Mouse (Mus musculus): ENCODE results near the gene Dync2h1. TPM values are rescaled to one million over a fixed set of nuclear protein-coding genes. Genes with fewer than 3 reads are reported as not detected.

Dync2h1 gene
- polyA plus RNA-seq, 1 experiment, result 6.6 TPM

DNA sequence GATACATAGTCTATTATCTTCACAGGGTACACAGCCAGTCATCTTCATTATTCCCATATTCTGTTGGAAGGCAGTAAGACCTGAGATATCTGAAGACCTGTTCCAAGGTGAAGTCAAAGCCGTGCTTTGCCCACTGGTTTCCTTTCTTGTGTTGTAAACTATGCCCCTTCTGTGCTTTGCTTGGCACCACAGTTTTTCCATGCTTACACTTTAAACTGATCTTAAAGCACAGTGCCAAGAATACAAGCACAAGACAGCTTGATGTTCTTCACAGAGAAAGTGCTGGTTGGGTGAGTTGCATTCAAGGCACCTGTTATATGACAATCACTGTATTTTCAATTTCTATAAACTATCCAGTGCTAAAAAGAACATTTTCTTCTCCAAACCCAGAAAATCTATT is 10.5 kb downstream of the Dync2h1 start:
- WGBS, result 98% methylated on average over 1 of the region's 1 CpGs
- TF ChIP-seq CTCF (IDR thresholded peaks at IDR 0.05; ENCODE audit: borderline replicate concordance, insufficient read depth, low read depth, low read length) (no peak), POLR2A (IDR thresholded peaks at IDR 0.05; ENCODE audit: borderline replicate concordance, insufficient read depth, low read length) (no peak)
- DNase-seq, result no peak
- Histone ChIP-seq H3K4me3 (replicated peaks; ENCODE audit: insufficient read depth, low read depth, low read length) (no peak overlapping the region), H3K27me3 (ENCODE audit: control insufficient read depth, insufficient read depth, low read length) (no peaks in the 10 kb centered on the region), H3K27ac (ENCODE audit: insufficient read depth, low read length) (no peak overlapping the region), H3K4me1 (ENCODE audit: control insufficient read depth, insufficient read depth, low read length) (no peaks in the 10 kb centered on the region)

GRCm38 (mm10) chr9:7167339-7167998 is 16.8 kb downstream of the Dync2h1 start:
- no peaks in the 10 kb centered on the region for H3K27me3 ChIP-seq (ENCODE audit: control insufficient read depth, insufficient read depth, low read length)
- no peak for TF ChIP-seq POLR2A (IDR thresholded peaks at IDR 0.05; ENCODE audit: borderline replicate concordance, insufficient read depth, low read length)
- no peak for TF ChIP-seq CTCF (IDR thresholded peaks at IDR 0.05; ENCODE audit: borderline replicate concordance, insufficient read depth, low read depth, low read length)
- 95% methylated on average over 6 of the region's 6 CpGs for WGBS

GRCm38 (mm10) chr9:7160688-7161087 is 23.6 kb downstream of the Dync2h1 start:
- no peak overlapping the region for H3K27ac ChIP-seq (ENCODE audit: insufficient read depth, low read length)
- WGBS, result 93% methylated on average over 5 of the region's 5 CpGs
- H3K4me3 ChIP-seq (replicated peaks; ENCODE audit: insufficient read depth, low read depth, low read length), result no peak overlapping the region
- TF ChIP-seq CTCF (IDR thresholded peaks at IDR 0.05; ENCODE audit: borderline replicate concordance, insufficient read depth, low read depth, low read length) (no peak), POLR2A (IDR thresholded peaks at IDR 0.05; ENCODE audit: borderline replicate concordance, insufficient read depth, low read length) (no peak)
- DNase-seq, result no peak
- no peaks in the 10 kb centered on the region for H3K4me1 ChIP-seq (ENCODE audit: control insufficient read depth, insufficient read depth, low read length)
- H3K27me3 ChIP-seq (ENCODE audit: control insufficient read depth, insufficient read depth, low read length), result no peaks in the 10 kb centered on the region

More at GRCm38 (mm10) chr9:7167339-7167998, 16.8 kb downstream of the Dync2h1 start:
- H3K4me3 ChIP-seq (replicated peaks; ENCODE audit: insufficient read depth, low read depth, low read length), result no peak overlapping the region
- no peak for DNase-seq
- no peak overlapping the region for H3K27ac ChIP-seq (ENCODE audit: insufficient read depth, low read length)
- H3K4me1 ChIP-seq (ENCODE audit: control insufficient read depth, insufficient read depth, low read length), result no peaks in the 10 kb centered on the region

DNA sequence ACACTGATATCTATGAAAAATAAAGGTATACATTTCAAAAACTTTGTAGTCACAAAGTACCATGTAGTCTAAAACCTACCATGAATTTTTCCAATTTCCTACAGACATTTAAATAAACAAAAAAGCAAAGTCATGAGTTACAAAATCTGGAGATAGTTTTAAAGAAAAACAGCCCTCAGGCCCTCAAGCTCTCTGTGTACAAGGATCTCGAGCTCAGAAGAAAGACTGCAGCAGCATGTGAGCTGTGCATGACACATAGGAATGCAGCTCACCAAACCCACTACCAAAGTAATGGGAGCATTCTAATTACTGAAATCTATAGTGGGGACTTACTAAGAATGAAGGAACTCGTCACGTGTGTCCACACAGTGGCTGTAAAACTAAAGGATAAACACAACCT is 24.5 kb downstream of the Dync2h1 start:
- H3K27ac ChIP-seq (ENCODE audit: insufficient read depth, low read length), result no peak overlapping the region
- no peak overlapping the region for H3K4me3 ChIP-seq (replicated peaks; ENCODE audit: insufficient read depth, low read depth, low read length)
- 89% methylated on average over 3 of the region's 3 CpGs for WGBS

DNA sequence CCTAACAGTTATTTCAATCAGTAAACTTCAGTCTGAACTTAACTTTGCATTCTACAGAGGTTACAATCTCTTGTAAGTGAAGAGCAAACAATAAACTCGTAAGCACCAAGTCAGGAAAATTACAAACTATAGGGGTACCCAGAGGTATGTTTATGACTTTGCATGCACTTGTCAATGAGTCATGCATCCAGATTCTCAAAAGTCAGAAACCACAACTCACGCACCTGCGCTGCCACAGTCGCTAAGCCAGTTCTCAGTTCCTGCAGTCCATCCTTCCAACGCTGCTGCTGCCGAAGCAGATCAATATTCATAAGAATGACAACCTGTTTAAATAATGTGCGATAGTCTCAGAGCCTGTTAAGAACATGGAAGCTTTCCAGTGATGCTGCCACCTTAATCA is 25.6 kb downstream of the Dync2h1 start:
- Histone ChIP-seq H3K27ac (ENCODE audit: insufficient read depth, low read length) (no peak overlapping the region), H3K4me1 (ENCODE audit: control insufficient read depth, insufficient read depth, low read length) (no peaks in the 10 kb centered on the region), H3K27me3 (ENCODE audit: control insufficient read depth, insufficient read depth, low read length) (no peaks in the 10 kb centered on the region), H3K4me3 (replicated peaks; ENCODE audit: insufficient read depth, low read depth, low read length) (no peak overlapping the region)
- DNase-seq, result no peak
- WGBS, result 95% methylated on average over 7 of the region's 7 CpGs
- no peak for TF ChIP-seq CTCF (IDR thresholded peaks at IDR 0.05; ENCODE audit: borderline replicate concordance, insufficient read depth, low read depth, low read length)
- no peak for TF ChIP-seq POLR2A (IDR thresholded peaks at IDR 0.05; ENCODE audit: borderline replicate concordance, insufficient read depth, low read length)

More for the DNA sequence above, 24.5 kb downstream of the Dync2h1 start:
- DNase-seq, result no peak
- no peaks in the 10 kb centered on the region for H3K4me1 ChIP-seq (ENCODE audit: control insufficient read depth, insufficient read depth, low read length)
- TF ChIP-seq POLR2A (IDR thresholded peaks at IDR 0.05; ENCODE audit: borderline replicate concordance, insufficient read depth, low read length) (no peak), CTCF (IDR thresholded peaks at IDR 0.05; ENCODE audit: borderline replicate concordance, insufficient read depth, low read depth, low read length) (no peak)
- no peaks in the 10 kb centered on the region for H3K27me3 ChIP-seq (ENCODE audit: control insufficient read depth, insufficient read depth, low read length)

- H3K4me1 ChIP-seq (ENCODE audit: control insufficient read depth, insufficient read depth, low read length), result no peaks in the 10 kb centered on the region
- H3K27ac ChIP-seq (ENCODE audit: insufficient read depth, low read length), result no peak overlapping the region
- TF ChIP-seq POLR2A (IDR thresholded peaks at IDR 0.05; ENCODE audit: borderline replicate concordance, insufficient read depth, low read length) (no peak), CTCF (IDR thresholded peaks at IDR 0.05; ENCODE audit: borderline replicate concordance, insufficient read depth, low read depth, low read length) (no peak)
- no peak for DNase-seq
- WGBS, result 94% methylated on average over 2 of the region's 2 CpGs
- no peak overlapping the region for H3K4me3 ChIP-seq (replicated peaks; ENCODE audit: insufficient read depth, low read depth, low read length)
- H3K27me3 ChIP-seq (ENCODE audit: control insufficient read depth, insufficient read depth, low read length), result no peaks in the 10 kb centered on the region
Measured at GRCm38 (mm10) chr9:7154391-7154790, 29.9 kb downstream of the Dync2h1 start.

- 94% methylated on average over 2 of the region's 2 CpGs for WGBS
- H3K4me1 ChIP-seq (ENCODE audit: control insufficient read depth, insufficient read depth, low read length), result no peaks in the 10 kb centered on the region
- TF ChIP-seq CTCF (IDR thresholded peaks at IDR 0.05; ENCODE audit: borderline replicate concordance, insufficient read depth, low read depth, low read length), result no peak
- TF ChIP-seq POLR2A (IDR thresholded peaks at IDR 0.05; ENCODE audit: borderline replicate concordance, insufficient read depth, low read length), result no peak
- no peak overlapping the region for H3K27ac ChIP-seq (ENCODE audit: insufficient read depth, low read length)
- DNase-seq, result no peak
- no peak overlapping the region for H3K4me3 ChIP-seq (replicated peaks; ENCODE audit: insufficient read depth, low read depth, low read length)
- H3K27me3 ChIP-seq (ENCODE audit: control insufficient read depth, insufficient read depth, low read length), result no peaks in the 10 kb centered on the region
Measured at GRCm38 (mm10) chr9:7122863-7123262, 61.4 kb downstream of the Dync2h1 start.

DNA sequence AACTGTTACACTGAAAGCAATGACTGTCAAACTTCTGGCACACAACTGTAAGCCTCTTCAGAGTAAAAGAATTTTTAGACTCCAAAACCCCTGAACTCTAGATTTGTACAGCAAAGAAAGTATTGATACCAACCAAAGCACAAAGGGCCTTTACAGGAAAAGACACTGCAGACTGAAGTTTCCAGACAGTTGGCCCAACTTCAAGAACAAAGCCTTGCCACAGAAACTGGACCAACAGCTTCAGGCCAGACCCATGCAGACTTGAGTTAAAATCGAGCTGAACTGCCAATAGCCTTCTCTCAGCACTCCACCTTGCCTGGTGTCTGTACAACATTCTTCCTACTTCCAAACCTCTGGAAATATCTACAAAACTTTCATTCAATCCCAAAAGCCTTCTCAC is 74.1 kb downstream of the Dync2h1 start:
- no peak overlapping the region for H3K4me3 ChIP-seq (replicated peaks; ENCODE audit: insufficient read depth, low read depth, low read length)
- TF ChIP-seq CTCF (IDR thresholded peaks at IDR 0.05; ENCODE audit: borderline replicate concordance, insufficient read depth, low read depth, low read length) (no peak), POLR2A (IDR thresholded peaks at IDR 0.05; ENCODE audit: borderline replicate concordance, insufficient read depth, low read length) (no peak)
- H3K4me1 ChIP-seq (ENCODE audit: control insufficient read depth, insufficient read depth, low read length), result no peaks in the 10 kb centered on the region
- H3K27ac ChIP-seq (ENCODE audit: insufficient read depth, low read length), result no peak overlapping the region
- no peak for DNase-seq
- 57% methylated on average over 1 of the region's 1 CpGs for WGBS
- H3K27me3 ChIP-seq (ENCODE audit: control insufficient read depth, insufficient read depth, low read length), result no peaks in the 10 kb centered on the region
